8 mouse cellular contexts compared by ENCODE assay signal in the genomic region with DNA sequence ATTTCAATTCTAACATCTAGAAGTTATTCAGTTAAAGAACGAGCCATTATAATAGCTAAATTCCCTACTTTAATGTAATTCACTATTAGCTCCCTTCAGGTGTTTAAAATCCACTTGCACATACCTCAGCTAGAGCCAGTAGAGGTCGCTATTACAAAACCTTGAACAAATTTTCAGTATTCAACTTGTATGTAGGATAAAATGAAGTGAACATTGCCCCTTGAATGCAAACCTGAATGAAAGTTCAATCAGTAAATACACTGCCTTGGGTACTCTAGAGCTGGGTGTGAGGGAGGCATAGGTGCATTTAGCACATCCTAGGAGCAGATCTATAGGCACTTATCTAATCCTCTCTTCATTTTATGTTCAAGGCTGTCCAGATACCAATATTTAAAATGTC. TPM values are rescaled to one million over a fixed set of nuclear protein-coding genes. Genes with fewer than 3 reads are reported as not detected.
DNase-seq lines count a peak whose midpoint lies in the region; ATAC-seq lines count a peak whose summit lies in the region.

No protein-coding gene starts in this region.

- ATAC-seq in monocyte, adult 5-6 weeks (replicated peaks; ENCODE audit: insufficient number of reproducible peaks, low FRiP score, low TSS enrichment, poor library complexity, severe bottlenecking) = 0 out of 2 replicates have a peak, but pooled peaks have one; percentile 47

- intact Hi-C loops in left cerebral cortex, postnatal 4 days (cut with DNase I) = loop anchor here (10.0 kb wide), 1 partner anchor 99 kb away; no protein-coding TSS in a partner anchor

- DNase-seq in kidney, adult 8-10 months = peak; percentile 25 to 51
- DNase-seq in kidney, adult 11 months = no peak
- DNase-seq in CD4-positive, CD25-positive, alpha-beta regulatory T cell, adult 2 months (ENCODE audit: low read depth, low spot score) = peak; percentile 81
- DNase-seq in MN1 (ENCODE audit: low spot score) = peak; percentile 75
- peak; percentile 18 for DNase-seq in fibroblast of lung, adult 2 months (ENCODE audit: low read depth)
- DNase-seq in urinary bladder, postnatal 4 days (ENCODE audit: low spot score in 2 of 2) = no peak
- DNase-seq in left cerebral cortex, postnatal 4 days = no peak

RNA-seq across cellular contexts. Expression of a gene that starts 24.6 kb away (rescaled TPM):
- total RNA-seq in monocyte, adult 5-6 weeks (2017) = 7.0 to 13.8 TPM (median 9.4 TPM) in 3 replicates
- 10 to 100 TPM; 43.5 to 45.9 TPM for total RNA-seq in left cerebral cortex, postnatal 4 days (2021)

Comparison
In these comparisons a context has a peak if more than half of its experiments do, and no peak if none do; other contexts are left out.
1. DNase-seq: peak in kidney, adult 8-10 months (2 of 2), CD4-positive, CD25-positive, alpha-beta regulatory T cell, adult 2 months (single experiment), MN1 (single experiment) and fibroblast of lung, adult 2 months (single experiment); none in kidney, adult 11 months (single experiment), urinary bladder, postnatal 4 days (0 of 2) and left cerebral cortex, postnatal 4 days (single experiment).